Mouse (Mus musculus) bone marrow, adult 2 months (tissue): ENCODE data around the gene Stx18.

Experiments
- CTCF ChIP-seq: fragments of 200-500 bp; IDR thresholded peaks from 2 replicates; pipeline ENCODE4 v1.5.1; 2011; ENCODE audit warnings: low read length, control low read depth; ENCODE audit not compliant: control insufficient read depth, insufficient read depth
- POLR2A ChIP-seq: fragments of 200-500 bp; IDR thresholded peaks from 2 replicates; pipeline ENCODE4 v1.6.1; 2011; ENCODE audit warnings: low read depth, mild to moderate bottlenecking, control low read depth, low read length, borderline replicate concordance; ENCODE audit not compliant: control insufficient read depth

GRCm38 (mm10) chr5:38064701-38065100 lies 26.2 kb downstream of the Stx18 start:
- TF ChIP-seq CTCF (no peak), POLR2A (no peak)
